Mouse (Mus musculus) erythroblast, embryonic 14.5 days (primary cell): ENCODE data around the gene Mrc1.

ENCODE experiments used
- GATA1 ChIP-seq: IDR thresholded peaks from 2 replicates; pipeline ENCODE4 v1.6.1; 2012; ENCODE audit warnings: low read length, inconsistent platforms, mixed read lengths
- TAL1 ChIP-seq: IDR thresholded peaks from 3 replicates; pipeline ENCODE4 v1.6.1; 2012; ENCODE audit warnings: low read length, inconsistent platforms, mixed read lengths

GRCm38 (mm10) chr2:14199621-14200020, 29.6 kb upstream of the Mrc1 start:
- TF ChIP-seq TAL1 (no peak), GATA1 (no peak)
